Comparison of ENCODE assay signal across 9 mouse cellular contexts in genomic region chr13:65259239-65259638, GRCm38 (mm10). TPM values are rescaled to one million over a fixed set of nuclear protein-coding genes. Genes with fewer than 3 reads are reported as not detected.
A peak's percentile ranks its signal among the peaks of the same experiment; 100 is the strongest.
DNase-seq lines count a peak whose midpoint lies in the region; ATAC-seq and TF ChIP-seq lines count a peak whose summit lies in the region.
"Had no signal": no experiment of that assay in that cellular context is flagged by ENCODE, and none has a peak within 500 bp of the region (broad histone marks: within the 10 kb centered on the region; RNA-seq: fewer than 3 reads in every experiment).

Gene Gm10775, plus strand, starts transcription at chr13:65259539.

- TF ChIP-seq CTCF in gastrocnemius, adult 2 months (IDR thresholded peaks at IDR 0.05): no peak

- H3K27me3 ChIP-seq in liver, embryonic 13.5 days: peaks cover 19% of the 10 kb centered on the region

- no peak for DNase-seq in gastrocnemius, adult 2 months
- DNase-seq in gastrocnemius, postnatal 36 days: no peak
- peak; percentile 14 for DNase-seq in right cerebral cortex, postnatal 4 days
- no peak for DNase-seq in right cerebral cortex, adult 18-20 months
- no peak for DNase-seq in liver, embryonic 13.5 days
- no peak for DNase-seq in adrenal gland, adult 18-20 months (ENCODE audit: low spot score in 2 of 2)
- DNase-seq in left cerebral cortex, postnatal 4 days: no peak
- DNase-seq in embryo, embryonic 11 days: no peak
- DNase-seq: adrenal gland, postnatal 25 days had no signal

- H3K4me1 ChIP-seq in liver, embryonic 13.5 days (replicated peaks): no peaks in the 10 kb centered on the region

- intact Hi-C loops in gastrocnemius, adult 2 months (cut with DNase I): no loop called here
- intact Hi-C loops in gastrocnemius, postnatal 36 days (cut with DNase I): no loop called here
- intact Hi-C loops in left cerebral cortex, postnatal 4 days (cut with DNase I): no loop called here

- H3K4me2 ChIP-seq in liver, embryonic 13.5 days: peak within 1 kb of the TSS; percentile 17; the same call in 1 of the 2 replicates

- peak within 1 kb of the TSS; percentile 49 for H3K4me3 ChIP-seq in gastrocnemius, adult 2 months
- H3K4me3 ChIP-seq in liver, embryonic 13.5 days (replicated peaks): 0 out of 2 replicates have a peak within 1 kb of the TSS, but pooled peaks have one; percentile 1

- WGBS in liver, embryonic 13.5 days (ENCODE audit: insufficient replicate concordance): 40% methylated on average over 29 of the region's 29 CpGs

- no peak within 1 kb of the TSS for H3K27ac ChIP-seq in gastrocnemius, adult 2 months
- no peak within 1 kb of the TSS for H3K27ac ChIP-seq in liver, embryonic 13.5 days

- H3K36me3 ChIP-seq in liver, embryonic 13.5 days: peaks cover 37% of the 10 kb centered on the region

- H3K9me3 ChIP-seq in liver, embryonic 13.5 days (replicated peaks): peaks cover 37% of the 10 kb centered on the region

- no peak for ATAC-seq in liver, embryonic 13.5 days (ENCODE audit: low read depth)

- H3K9ac ChIP-seq in liver, embryonic 13.5 days: no peak within 1 kb of the TSS

RNA-seq across cellular contexts. Expression of gene Gm10775, which starts in this region (rescaled TPM):
- not detected for total RNA-seq in gastrocnemius, adult 2 months (2021)
- total RNA-seq in gastrocnemius, postnatal 36 days (2021): not detected
- not detected in 2 replicates for polyA plus RNA-seq in liver, embryonic 13.5 days (2015; fragmentation: Nextera tagmentation; extraction: Ambion mirVana)
- not detected for total RNA-seq in adrenal gland, adult 18-20 months (2021)
- under 1 TPM in 1 of 2 experiments, not detected in 1; 0.68 TPM for total RNA-seq in left cerebral cortex, postnatal 4 days (2021)
- total RNA-seq: adrenal gland, postnatal 25 days had no signal
